Mouse (Mus musculus): ENCODE measurements at regions not wholly inside any gene's neighbourhood (a gene's known extent, or its start where the extent isn't known, plus 50 kb on each side); places are given as distances from the start of the nearest gene placed in this dataset.

- no peak for DNase-seq (ENCODE audit: low spot score in 2 of 2)
Measured at GRCm38 (mm10) chr11:37650095-37650494, 414.3 kb upstream of the Tenm2 start.

- DNase-seq (ENCODE audit: low spot score in 2 of 2) = no peak
Measured at GRCm38 (mm10) chr11:37623290-37623689, 387.5 kb upstream of the Tenm2 start.

- DNase-seq (ENCODE audit: low spot score in 2 of 2) = no peak
Measured at GRCm38 (mm10) chr11:37600533-37600932, 364.8 kb upstream of the Tenm2 start.

GRCm38 (mm10) chr11:37582236-37582635, 346.5 kb upstream of the Tenm2 start:
- DNase-seq (ENCODE audit: low spot score in 2 of 2) = no peak

- DNase-seq (ENCODE audit: low spot score in 2 of 2) = no peak
Measured at GRCm38 (mm10) chr11:37533624-37534023, 297.9 kb upstream of the Tenm2 start.

GRCm38 (mm10) chr11:37532476-37532875, 296.7 kb upstream of the Tenm2 start:
- DNase-seq (ENCODE audit: low spot score in 2 of 2) = no peak

- no peak for DNase-seq (ENCODE audit: low spot score in 2 of 2)
Measured at GRCm38 (mm10) chr11:37498463-37499015, 262.8 kb upstream of the Tenm2 start.

- DNase-seq (ENCODE audit: low spot score in 2 of 2) = no peak
Measured at GRCm38 (mm10) chr11:37497874-37498273, 262.1 kb upstream of the Tenm2 start.

- no peak for DNase-seq (ENCODE audit: low spot score in 2 of 2)
Measured at GRCm38 (mm10) chr11:37480236-37480635, 244.5 kb upstream of the Tenm2 start.

- DNase-seq (ENCODE audit: low spot score in 2 of 2) = no peak
Measured at GRCm38 (mm10) chr11:37478970-37479482, 243.3 kb upstream of the Tenm2 start.

- DNase-seq (ENCODE audit: low spot score in 2 of 2) = no peak
Measured at GRCm38 (mm10) chr11:37474068-37474467, 238.3 kb upstream of the Tenm2 start.

GRCm38 (mm10) chr11:37463658-37464420, 228.1 kb upstream of the Tenm2 start:
- DNase-seq (ENCODE audit: low spot score in 2 of 2) = no peak

- no peak for DNase-seq (ENCODE audit: low spot score in 2 of 2)
Measured at GRCm38 (mm10) chr11:37462375-37462774, 226.6 kb upstream of the Tenm2 start.

- DNase-seq (ENCODE audit: low spot score in 2 of 2) = no peak
Measured at GRCm38 (mm10) chr11:37447361-37447760, 211.6 kb upstream of the Tenm2 start.

- DNase-seq (ENCODE audit: low spot score in 2 of 2) = no peak
Measured at GRCm38 (mm10) chr11:37446626-37447025, 210.9 kb upstream of the Tenm2 start.

- no peak for DNase-seq (ENCODE audit: low spot score in 2 of 2)
Measured at GRCm38 (mm10) chr11:37442781-37443180, 207.0 kb upstream of the Tenm2 start.

- DNase-seq (ENCODE audit: low spot score in 2 of 2) = no peak
Measured at GRCm38 (mm10) chr11:37434600-37434999, 198.8 kb upstream of the Tenm2 start.

- no peak for DNase-seq (ENCODE audit: low spot score in 2 of 2)
Measured at GRCm38 (mm10) chr11:37424312-37425169, 188.8 kb upstream of the Tenm2 start.

- DNase-seq (ENCODE audit: low spot score in 2 of 2) = no peak
Measured at GRCm38 (mm10) chr11:37412868-37413267, 177.1 kb upstream of the Tenm2 start.

- DNase-seq (ENCODE audit: low spot score in 2 of 2) = no peak
Measured at GRCm38 (mm10) chr11:37367971-37368370, 132.2 kb upstream of the Tenm2 start.

GRCm38 (mm10) chr11:37364430-37364829, 128.7 kb upstream of the Tenm2 start:
- DNase-seq (ENCODE audit: low spot score in 2 of 2) = no peak

GRCm38 (mm10) chr11:37355074-37355473, 119.3 kb upstream of the Tenm2 start:
- DNase-seq (ENCODE audit: low spot score in 2 of 2) = no peak

Measured in adrenal gland, postnatal 4 days (tissue).